Mouse (Mus musculus) lung, embryonic 16.5 days (tissue): ENCODE data around the gene Sh3gl3. TPM values are rescaled to one million over a fixed set of nuclear protein-coding genes. Genes with fewer than 3 reads are reported as not detected.

Source experiments
- ATAC-seq: fragments of 200-750 bp; cut with Nextera tagmentation; 2 replicates; pipeline ENCODE4 v1.8.0; 2017; ENCODE audit warnings: low read depth, mild to moderate bottlenecking, moderate library complexity
- H3K27ac ChIP-seq: fragments of 300-500 bp; sonication (generic); 2 replicates; pipeline ENCODE4 v1.5.1; 2014; ENCODE audit warnings: mild to moderate bottlenecking, control low read depth, low read length
- H3K27me3 ChIP-seq: fragments of 300-500 bp; sonication (generic); 2 replicates; pipeline ENCODE4 v1.6.1; 2014; ENCODE audit warnings: low read depth, low read length, mixed read lengths; ENCODE audit not compliant: control insufficient read depth, insufficient read depth
- H3K36me3 ChIP-seq: fragments of 300-500 bp; sonication (generic); 2 replicates; pipeline ENCODE4 v1.6.1; 2014; ENCODE audit warnings: low read length; ENCODE audit not compliant: control insufficient read depth, insufficient read depth
- H3K4me1 ChIP-seq: fragments of 300-500 bp; sonication (generic); replicated peaks from 2 replicates; pipeline ENCODE4 v1.6.1; 2014; ENCODE audit warnings: low read length, mixed read lengths; ENCODE audit not compliant: control insufficient read depth, insufficient read depth
- H3K4me2 ChIP-seq: fragments of 300-500 bp; sonication (generic); 2 replicates; pipeline ENCODE4 v1.6.1; 2014; ENCODE audit warnings: low read depth, low read length, control low read depth
- H3K4me3 ChIP-seq: fragments of 300-500 bp; sonication (generic); 2 replicates; pipeline ENCODE4 v1.5.1; 2014; ENCODE audit warnings: mild to moderate bottlenecking, low read length, control low read depth
- H3K9ac ChIP-seq: fragments of 300-500 bp; sonication (generic); 2 replicates; pipeline ENCODE4 v1.6.1; 2014; ENCODE audit warnings: low read length, control low read depth
- H3K9me3 ChIP-seq: fragments of 300-500 bp; sonication (generic); 2 replicates; pipeline ENCODE4 v1.6.1; 2016; ENCODE audit warnings: low read length; ENCODE audit not compliant: control insufficient read depth
- WGBS: fragments of 180-500 bp; shearing (Covaris S2); extraction: QIAGEN DNeasy Blood & Tissue Kit; methylation state at CpG from one replicate; pipeline ENCODE4 v1.1.7; 2014; 5-methylcytosine and 5-hydroxymethylcytosine counted together
- polyA plus RNA-seq: library from polyadenylated mRNA; unstranded; fragments of >200 nt; fragmentation: Nextera tagmentation; extraction: Ambion mirVana; gene quantifications from 2 replicates; pipeline ENCODE4 v1.2.1, GENCODE M21; 2015

Gene Sh3gl3
- polyA plus RNA-seq: 2.0 and 2.9 TPM in 2 replicates

GRCm38 (mm10) chr7:82173540-82173939 lies at the start of gene Sh3gl3:
Sh3gl3 (plus strand) TSS chr7:82173840.
- no peak for ATAC-seq
- no peaks in the 10 kb centered on the region for H3K36me3 ChIP-seq
- peak within 1 kb of the TSS; percentile 100 for H3K4me2 ChIP-seq
- H3K27ac ChIP-seq: no peak within 1 kb of the TSS
- H3K9me3 ChIP-seq: no peaks in the 10 kb centered on the region
- peak within 1 kb of the TSS; percentile 69 for H3K4me3 ChIP-seq
- H3K4me1 ChIP-seq: 0 out of 2 replicates have a peak, but pooled peaks cover 2% of the 10 kb centered on the region
- H3K27me3 ChIP-seq: peaks cover 5% of the 10 kb centered on the region
- no peak within 1 kb of the TSS for H3K9ac ChIP-seq
- 78% methylated on average over 3 of the region's 3 CpGs for WGBS

GRCm38 (mm10) chr7:82138196-82138595 lies 35.4 kb upstream of the Sh3gl3 start:
- 10% methylated on average over 1 of the region's 1 CpGs for WGBS
- H3K9ac ChIP-seq: no peak overlapping the region
- no peak overlapping the region for H3K4me3 ChIP-seq
- peaks cover 8% of the 10 kb centered on the region for H3K9me3 ChIP-seq
- no peak for ATAC-seq
- no peaks in the 10 kb centered on the region for H3K36me3 ChIP-seq
- no peak overlapping the region for H3K4me2 ChIP-seq
- H3K4me1 ChIP-seq: no peaks in the 10 kb centered on the region
- no peak overlapping the region for H3K27ac ChIP-seq
- H3K27me3 ChIP-seq: no peaks in the 10 kb centered on the region

GRCm38 (mm10) chr7:82147151-82147550 lies 26.5 kb upstream of the Sh3gl3 start:
- Histone ChIP-seq H3K27ac (no peak overlapping the region), H3K4me2 (no peak overlapping the region), H3K9me3 (no peaks in the 10 kb centered on the region), H3K27me3 (no peaks in the 10 kb centered on the region), H3K9ac (no peak overlapping the region), H3K4me1 (no peaks in the 10 kb centered on the region), H3K36me3 (no peaks in the 10 kb centered on the region), H3K4me3 (no peak overlapping the region)
- WGBS: 92% methylated on average over 5 of the region's 5 CpGs
- ATAC-seq: no peak

GRCm38 (mm10) chr7:82164681-82165080 lies 9.0 kb upstream of the Sh3gl3 start:
- Histone ChIP-seq H3K4me1 (no peaks in the 10 kb centered on the region), H3K27ac (no peak overlapping the region), H3K9ac (no peak overlapping the region), H3K36me3 (no peaks in the 10 kb centered on the region), H3K4me3 (no peak overlapping the region), H3K4me2 (no peak overlapping the region), H3K27me3 (no peaks in the 10 kb centered on the region), H3K9me3 (no peaks in the 10 kb centered on the region)
- 89% methylated on average over 14 of the region's 14 CpGs for WGBS
- ATAC-seq: no peak

- WGBS: under 1% methylated on average over 71 of the region's 72 CpGs
- Histone ChIP-seq H3K4me2 (peak overlapping the region; percentile 100), H3K27me3 (peaks cover 5% of the 10 kb centered on the region), H3K4me1 (0 out of 2 replicates have a peak, but pooled peaks cover 2% of the 10 kb centered on the region), H3K27ac (no peak overlapping the region), H3K4me3 (peak overlapping the region; percentile 69), H3K36me3 (no peaks in the 10 kb centered on the region), H3K9me3 (no peaks in the 10 kb centered on the region), H3K9ac (peak overlapping the region; percentile 60)
- peak; percentile 99 for ATAC-seq
Measured at GRCm38 (mm10) chr7:82174571-82175326, 1.1 kb downstream of the Sh3gl3 start.

- WGBS: 2% methylated on average over 16 of the region's 16 CpGs
- H3K4me3 ChIP-seq: peak overlapping the region; percentile 69
- H3K9me3 ChIP-seq: no peaks in the 10 kb centered on the region
- H3K4me1 ChIP-seq: 0 out of 2 replicates have a peak, but pooled peaks cover 2% of the 10 kb centered on the region
- peak overlapping the region; percentile 100 for H3K4me2 ChIP-seq
- peak overlapping the region; percentile 60 for H3K9ac ChIP-seq
- peaks cover 5% of the 10 kb centered on the region for H3K27me3 ChIP-seq
- peak; percentile 10; the same call in 1 of the 2 replicates for ATAC-seq
- no peaks in the 10 kb centered on the region for H3K36me3 ChIP-seq
- no peak overlapping the region for H3K27ac ChIP-seq
Measured at GRCm38 (mm10) chr7:82175327-82175721, 1.7 kb downstream of the Sh3gl3 start.

GRCm38 (mm10) chr7:82176192-82176591 lies 2.6 kb downstream of the Sh3gl3 start:
- Histone ChIP-seq H3K36me3 (no peaks in the 10 kb centered on the region), H3K4me1 (0 out of 2 replicates have a peak, but pooled peaks cover 2% of the 10 kb centered on the region), H3K9ac (no peak overlapping the region), H3K4me3 (no peak overlapping the region), H3K9me3 (no peaks in the 10 kb centered on the region), H3K4me2 (no peak overlapping the region), H3K27me3 (peaks cover 5% of the 10 kb centered on the region), H3K27ac (no peak overlapping the region)
- ATAC-seq: no peak
- 64% methylated on average over 3 of the region's 3 CpGs for WGBS

GRCm38 (mm10) chr7:82177336-82177735 lies 3.7 kb downstream of the Sh3gl3 start:
- H3K36me3 ChIP-seq: no peaks in the 10 kb centered on the region
- no peak overlapping the region for H3K27ac ChIP-seq
- H3K27me3 ChIP-seq: peaks cover 5% of the 10 kb centered on the region
- no peak overlapping the region for H3K4me2 ChIP-seq
- 0 out of 2 replicates have a peak, but pooled peaks cover 2% of the 10 kb centered on the region for H3K4me1 ChIP-seq
- H3K9me3 ChIP-seq: 0 out of 2 replicates have a peak, but pooled peaks cover 2% of the 10 kb centered on the region
- ATAC-seq: no peak
- 61% methylated on average over 5 of the region's 5 CpGs for WGBS
- no peak overlapping the region for H3K9ac ChIP-seq
- no peak overlapping the region for H3K4me3 ChIP-seq

GRCm38 (mm10) chr7:82180919-82181318 lies 7.3 kb downstream of the Sh3gl3 start:
- H3K36me3 ChIP-seq: no peaks in the 10 kb centered on the region
- H3K27ac ChIP-seq: no peak overlapping the region
- no peaks in the 10 kb centered on the region for H3K4me1 ChIP-seq
- H3K9ac ChIP-seq: no peak overlapping the region
- H3K4me3 ChIP-seq: no peak overlapping the region
- ATAC-seq: no peak
- H3K27me3 ChIP-seq: peaks cover 2% of the 10 kb centered on the region
- 0 out of 2 replicates have a peak, but pooled peaks cover 2% of the 10 kb centered on the region for H3K9me3 ChIP-seq
- WGBS: 81% methylated on average over 5 of the region's 5 CpGs
- no peak overlapping the region for H3K4me2 ChIP-seq
